Mouse (Mus musculus) gastrocnemius, postnatal 10 days (tissue): ENCODE measurements at regions not wholly inside any gene's neighbourhood (a gene's known extent, or its start where the extent isn't known, plus 50 kb on each side); places are given as distances from the start of the nearest gene placed in this dataset.

Source experiments
- DNase-seq: peaks from one replicate; pipeline ENCODE4 v3.0.0; 2021; ENCODE audit warnings: mixed read lengths

DNA sequence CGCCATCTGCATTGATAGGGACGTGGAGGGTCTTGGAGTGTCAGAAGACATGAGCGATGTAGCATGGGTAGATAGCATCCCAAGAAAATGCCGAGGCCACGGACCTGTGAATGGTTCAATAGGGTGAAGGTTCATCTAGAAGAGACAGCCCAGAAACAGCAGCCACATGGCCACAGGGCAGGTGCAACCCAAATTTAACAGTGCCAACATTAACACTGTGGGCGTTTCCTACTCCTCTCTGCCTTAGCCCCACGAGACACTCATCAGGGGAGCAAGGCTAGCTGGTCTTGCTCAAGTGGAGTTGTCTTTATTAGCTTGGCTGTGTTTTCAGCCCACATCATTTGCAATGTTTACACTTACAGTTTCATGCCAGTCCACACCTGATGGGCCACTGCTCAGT is 310.7 kb downstream of the Plpp3 start:
- no peak for DNase-seq

DNA sequence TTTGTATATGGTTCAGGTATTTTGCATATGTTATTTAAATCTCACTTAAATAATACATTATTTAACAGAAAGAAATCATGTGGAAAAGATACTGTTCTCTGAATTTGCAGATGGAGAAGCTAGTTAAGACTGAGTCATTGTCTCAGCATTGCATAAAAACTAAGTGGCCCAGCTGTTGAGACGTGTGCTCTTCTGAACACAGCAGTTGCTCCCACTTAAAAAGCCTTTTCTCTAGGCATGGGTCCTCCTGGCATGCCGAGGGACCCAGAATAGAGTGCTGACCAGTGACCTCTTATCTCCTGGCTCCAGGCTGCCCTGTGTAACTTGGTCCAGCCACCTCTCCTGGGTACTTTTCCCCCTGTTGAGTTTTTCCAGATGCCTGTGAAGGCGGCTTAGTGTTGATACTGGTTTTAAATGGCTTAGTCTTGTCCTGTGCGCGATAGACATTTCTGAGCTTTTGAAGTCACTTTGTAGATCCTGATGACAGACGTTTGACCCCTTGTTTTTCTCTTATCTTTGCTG is 312.2 kb downstream of the Plpp3 start:
- no peak for DNase-seq

DNA sequence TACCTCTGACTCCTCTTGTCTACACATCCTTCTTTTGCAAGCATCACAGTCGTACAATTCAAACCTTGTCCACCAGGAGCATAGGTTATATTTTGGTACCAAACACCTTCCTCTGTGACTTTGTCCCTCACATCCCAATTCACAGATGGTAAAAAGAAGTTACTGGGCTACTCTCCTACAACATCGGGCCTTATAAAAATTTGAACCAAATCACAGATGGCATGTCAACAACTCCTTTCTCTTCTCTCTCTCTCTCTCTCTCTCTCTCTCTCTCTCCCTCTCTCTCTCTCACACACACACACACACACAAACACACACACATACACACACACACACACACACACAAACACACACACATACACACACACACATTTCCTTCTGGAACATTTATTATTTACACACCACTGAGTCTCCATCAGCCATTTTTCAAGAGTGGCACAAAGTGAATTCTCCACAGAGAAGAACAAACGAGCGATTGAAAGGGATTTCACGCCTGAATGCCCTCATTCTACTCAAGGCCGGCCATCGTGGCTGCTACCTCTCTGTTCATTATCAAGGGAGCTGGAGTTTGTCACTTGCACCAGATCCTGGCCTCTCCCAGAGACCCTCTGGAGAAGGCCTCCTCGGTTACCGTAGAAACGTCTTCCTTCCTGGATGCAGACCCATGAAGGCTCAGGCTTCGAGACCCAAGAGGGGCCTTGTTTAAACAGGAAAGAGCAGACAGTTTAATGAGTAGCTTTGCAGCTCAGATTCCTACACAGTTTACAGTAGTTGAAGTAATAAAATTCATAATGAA is 314.7 kb upstream of the Gm12728 start:
- DNase-seq = no peak

- DNase-seq = no peak
Measured at GRCm38 (mm10) chr4:105476332-105476731, 313.3 kb upstream of the Gm12728 start.

- DNase-seq = no peak
Measured at GRCm38 (mm10) chr4:105486376-105486775, 303.3 kb upstream of the Gm12728 start.

- no peak for DNase-seq
Measured at GRCm38 (mm10) chr4:105496176-105496575, 293.5 kb upstream of the Gm12728 start.

GRCm38 (mm10) chr4:105506190-105506589 is 283.5 kb upstream of the Gm12728 start:
- DNase-seq = no peak

DNA sequence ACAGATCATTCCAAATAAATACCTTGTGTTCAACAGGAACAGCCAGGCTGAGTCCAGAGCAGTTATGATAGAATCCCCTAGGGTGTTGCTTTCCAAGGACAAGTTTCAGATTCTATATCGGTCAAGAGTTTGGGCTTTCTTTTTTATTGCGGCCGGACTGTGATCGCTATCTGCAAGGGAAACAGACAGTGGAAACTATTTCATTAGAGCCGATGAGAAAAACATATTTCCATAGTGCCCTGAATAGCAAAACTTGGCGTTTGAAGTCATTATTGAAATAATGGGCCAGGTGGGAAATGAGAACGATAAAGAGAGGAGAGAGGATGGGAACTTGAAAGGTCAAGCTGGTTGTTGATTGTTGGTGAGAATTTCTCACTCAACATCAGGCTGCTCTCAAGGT is 282.4 kb upstream of the Gm12728 start:
- DNase-seq = no peak

GRCm38 (mm10) chr4:105509091-105509490 is 280.6 kb upstream of the Gm12728 start:
- no peak for DNase-seq

DNA sequence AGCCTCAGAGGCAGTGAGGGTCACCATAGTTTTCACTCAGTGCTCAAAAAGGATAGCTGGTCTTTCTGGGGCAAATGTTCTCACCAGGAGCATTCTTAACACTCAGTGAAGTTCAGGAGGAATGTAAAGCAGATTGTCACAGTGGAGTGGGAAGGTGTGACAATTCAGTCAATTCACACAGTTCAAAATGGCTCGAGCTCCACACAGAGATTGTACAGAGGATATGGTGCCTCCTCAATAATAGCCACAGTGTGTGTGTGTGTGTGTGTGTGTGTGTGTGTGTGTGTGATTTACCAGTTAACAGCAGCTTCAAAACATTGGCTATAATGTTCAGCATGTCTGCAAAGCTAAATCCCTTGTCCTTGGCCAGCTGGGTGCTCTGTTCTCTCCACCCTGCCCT is 279.3 kb upstream of the Gm12728 start:
- DNase-seq = no peak

DNA sequence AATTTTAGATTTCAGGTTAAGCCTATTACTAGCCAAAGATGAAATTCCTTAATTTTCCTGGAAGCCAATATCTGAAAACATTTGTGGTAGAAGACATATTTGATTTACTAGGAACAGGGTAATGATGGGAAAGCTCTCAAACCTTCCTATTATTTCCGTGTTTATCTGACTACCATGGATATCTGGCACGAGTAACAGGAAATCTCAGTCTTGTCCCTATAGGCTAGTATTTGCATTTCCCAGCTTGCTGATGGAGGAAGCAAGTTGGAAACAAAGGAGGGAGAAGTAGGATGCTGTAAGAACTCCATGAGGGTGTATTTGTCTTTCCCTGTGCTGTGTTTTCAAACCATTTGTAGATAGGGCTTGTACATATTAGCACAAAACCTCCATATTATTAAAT is 264.5 kb upstream of the Gm12728 start:
- no peak for DNase-seq

DNA sequence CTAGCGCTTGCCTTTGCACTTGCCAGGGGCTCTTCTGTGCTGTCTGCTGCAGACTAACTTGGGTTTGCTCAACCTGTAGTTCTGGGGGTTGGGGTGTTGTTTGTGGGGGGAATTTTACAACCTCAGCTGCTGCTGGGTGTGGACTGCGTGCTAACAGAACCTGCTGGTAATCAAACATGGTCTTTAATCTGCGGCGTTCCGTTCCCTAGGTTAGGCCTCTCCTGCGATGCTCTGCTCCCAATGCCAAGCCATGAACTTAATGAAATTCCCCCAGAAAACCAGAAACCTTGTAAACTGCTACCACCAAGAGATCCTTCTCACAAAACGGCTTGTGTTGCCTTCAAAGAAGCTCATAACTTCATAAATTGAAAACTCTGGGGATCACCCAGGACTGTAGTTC is 262.9 kb upstream of the Gm12728 start:
- DNase-seq = no peak

DNA sequence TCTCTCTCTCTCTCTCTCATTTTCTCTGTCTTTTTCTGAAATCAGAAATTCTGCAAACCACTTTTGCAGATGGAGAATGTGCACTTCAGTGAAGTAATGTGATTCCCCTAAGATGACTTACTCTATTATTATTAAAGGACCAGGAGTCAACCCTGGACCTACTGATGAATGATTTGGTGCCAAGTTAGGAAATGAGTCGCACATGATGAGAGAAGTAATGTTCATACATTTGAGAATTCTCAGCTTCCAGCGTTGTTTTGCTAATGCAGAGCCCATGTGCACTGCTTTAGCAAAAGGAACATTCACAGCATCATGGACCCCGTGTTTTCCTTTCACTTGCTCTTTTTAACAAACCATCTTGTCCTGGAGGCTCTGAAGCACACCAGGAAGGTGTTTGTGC is 262.4 kb upstream of the Gm12728 start:
- no peak for DNase-seq

DNA sequence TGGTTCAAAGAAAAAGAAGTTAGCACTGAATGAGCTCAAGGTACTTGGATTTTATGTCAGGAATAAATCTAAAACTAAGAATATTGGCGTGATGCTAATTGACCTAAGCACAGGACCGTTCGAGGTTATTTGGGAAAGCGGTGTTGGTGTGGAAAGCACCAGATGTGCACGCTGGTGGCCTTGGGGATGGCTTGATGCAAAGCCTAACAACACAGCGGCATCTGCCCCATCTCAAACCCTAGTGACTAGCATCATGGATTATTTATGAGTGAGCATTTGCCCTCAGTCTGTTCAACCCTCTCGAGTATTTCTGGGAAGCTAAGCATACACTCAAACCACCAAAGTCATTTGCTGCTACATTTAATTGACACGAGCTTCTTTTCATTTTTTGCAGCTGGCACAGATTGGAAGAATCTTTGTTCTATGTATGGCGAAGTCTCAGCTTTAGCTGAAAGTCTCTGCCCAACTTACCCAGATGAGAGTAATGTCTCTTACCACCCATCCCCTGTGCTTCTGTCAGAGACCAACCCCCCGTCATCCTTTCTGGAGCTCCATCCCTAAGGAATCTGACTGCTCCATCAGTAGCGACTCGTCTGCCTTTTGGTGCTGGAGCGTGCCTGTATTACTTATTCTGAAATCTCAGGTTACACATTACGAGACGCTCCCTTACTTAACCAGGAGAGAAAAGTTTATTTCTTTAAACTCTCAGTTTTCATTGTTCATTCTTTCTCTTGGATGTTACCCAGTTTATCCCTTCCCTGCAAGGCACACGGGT is 257.8 kb upstream of the Gm12728 start:
- no peak for DNase-seq

DNA sequence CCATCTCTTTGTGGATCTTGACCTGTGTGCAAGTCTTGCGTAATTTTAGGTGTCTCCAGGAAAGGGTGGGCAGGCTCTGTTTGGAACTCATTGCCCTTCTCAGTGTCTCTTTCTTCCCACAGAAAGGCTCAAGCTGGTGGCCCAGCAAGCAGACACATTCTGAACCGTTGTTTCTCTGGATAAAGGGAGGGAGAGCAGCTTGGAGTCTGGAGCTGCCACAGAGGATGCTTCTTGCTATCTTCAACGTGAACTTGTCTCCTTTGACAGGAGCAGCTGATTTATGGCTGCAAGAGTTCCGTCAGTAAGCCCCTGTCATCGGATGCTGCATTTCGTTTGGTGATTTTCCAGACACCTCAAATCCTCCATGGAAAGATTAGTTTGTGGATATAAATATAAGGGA is 254.2 kb upstream of the Gm12728 start:
- no peak for DNase-seq

DNA sequence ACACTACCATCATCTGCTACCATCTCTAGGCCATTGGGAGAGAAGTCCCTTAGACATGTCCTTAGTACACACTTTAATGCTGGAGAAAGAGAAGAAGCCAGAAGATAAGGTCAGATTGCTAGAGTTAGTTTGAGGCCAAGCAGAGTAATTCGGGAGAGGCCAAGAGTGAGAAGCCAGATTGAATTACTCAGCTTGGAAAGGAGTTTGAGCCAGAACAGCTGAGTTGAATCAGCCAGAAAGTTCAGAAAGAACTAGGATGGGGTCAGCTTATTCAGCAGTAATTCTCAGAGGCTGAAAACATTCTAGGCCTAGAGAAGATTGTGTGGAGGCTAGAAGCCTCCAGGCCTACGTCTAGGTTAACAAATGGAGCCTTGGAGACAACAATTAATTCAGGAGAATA is 244.2 kb upstream of the Gm12728 start:
- DNase-seq = no peak

DNA sequence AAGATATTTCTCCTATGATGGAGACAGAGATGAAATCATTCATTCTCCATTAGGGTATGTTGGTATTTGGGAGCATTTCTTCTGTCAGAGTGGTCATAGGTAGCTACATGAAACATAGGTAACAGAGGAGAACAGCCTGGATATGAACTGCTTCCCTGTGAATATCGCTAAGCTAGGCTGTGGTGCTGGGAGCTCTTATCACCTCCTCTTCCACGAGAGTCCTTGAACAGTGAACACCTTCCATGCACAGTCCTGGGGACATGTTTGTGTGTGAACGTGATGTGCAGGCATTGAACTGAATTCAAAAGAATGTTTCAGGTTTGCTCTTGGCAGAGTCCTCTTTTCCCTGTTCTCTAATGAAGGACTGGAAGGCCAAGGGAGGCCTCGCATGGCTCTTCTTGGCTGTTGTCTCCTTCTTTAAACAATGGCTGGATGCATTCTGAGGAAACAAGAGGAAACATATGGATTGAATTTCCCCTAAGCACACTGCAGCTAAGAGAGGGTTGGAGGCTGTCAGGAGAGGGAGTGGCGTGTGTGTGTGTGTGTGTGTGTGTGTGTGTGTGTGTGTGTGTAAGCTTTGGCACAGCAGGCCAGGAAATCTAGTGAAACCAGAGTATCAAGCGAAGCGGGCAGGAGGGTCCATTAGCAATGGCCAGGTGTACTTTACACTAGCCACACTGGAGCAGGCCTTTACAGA is 239.8 kb upstream of the Gm12728 start:
- no peak for DNase-seq

DNA sequence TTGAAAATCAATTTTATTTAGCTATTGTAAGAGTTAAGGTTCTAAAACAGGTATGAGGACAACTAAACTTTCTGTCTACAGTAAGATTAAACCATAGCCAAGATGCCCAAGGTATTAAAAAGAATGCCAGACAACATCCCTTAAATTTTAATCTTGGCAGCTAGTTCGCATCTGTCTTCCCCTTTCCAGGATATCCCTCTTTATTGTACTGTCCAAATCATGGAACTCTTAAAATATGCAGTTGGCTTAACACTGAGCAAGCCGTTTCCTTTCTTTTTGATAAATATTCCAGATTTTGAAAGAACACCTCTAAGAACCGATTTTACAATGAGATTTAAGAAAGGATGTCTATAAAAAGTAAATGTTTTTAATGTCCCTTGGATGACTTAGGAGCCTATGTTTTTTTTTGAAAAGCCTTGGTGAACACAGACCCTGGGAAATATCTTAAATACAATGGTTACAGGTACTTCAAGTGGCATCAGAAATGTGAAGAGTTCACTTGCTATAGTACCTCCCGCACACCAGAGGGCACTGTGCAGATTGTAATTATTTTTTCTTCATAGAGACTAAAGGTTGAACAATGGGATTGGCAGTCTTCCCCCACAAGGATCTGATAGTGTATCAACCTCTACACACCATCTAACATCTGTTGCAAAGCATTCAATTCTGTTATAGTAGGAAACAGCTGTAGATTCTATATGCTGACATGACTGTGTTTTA is 237.5 kb upstream of the Gm12728 start:
- no peak for DNase-seq

GRCm38 (mm10) chr4:105554994-105555393 is 234.7 kb upstream of the Gm12728 start:
- DNase-seq = no peak

DNA sequence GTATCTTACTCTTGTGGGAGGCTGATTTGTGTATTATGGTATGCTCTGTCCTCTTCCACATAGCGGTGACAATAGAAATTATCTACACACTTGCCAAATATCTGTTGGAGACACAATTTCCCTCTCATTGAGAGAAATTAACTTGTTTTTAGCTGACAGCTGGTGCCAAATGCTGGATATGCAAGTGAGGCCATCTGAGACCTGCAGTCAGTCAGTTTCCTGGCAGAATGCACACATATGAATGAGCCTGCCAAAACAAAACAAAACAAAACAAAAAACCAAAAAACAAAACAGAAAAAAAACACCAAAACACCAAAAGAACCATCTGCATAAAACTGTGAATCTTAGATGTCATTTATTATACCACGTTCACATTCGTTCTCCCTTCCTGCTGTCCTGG is 233.7 kb upstream of the Gm12728 start:
- no peak for DNase-seq

GRCm38 (mm10) chr4:105557396-105557795 is 232.3 kb upstream of the Gm12728 start:
- DNase-seq = no peak

GRCm38 (mm10) chr4:105560055-105560454 is 229.6 kb upstream of the Gm12728 start:
- DNase-seq = no peak
